Mouse (Mus musculus) CH12.LX (cell line): ENCODE results near the gene C1galt1c1. TPM values are rescaled to one million over a fixed set of nuclear protein-coding genes. Genes with fewer than 3 reads are reported as not detected.

Experiments
- DNase-seq: peaks from one replicate; pipeline ENCODE4 v3.0.0-alpha.2; 2013; ENCODE audit errors: extremely low read depth
- H3K27ac ChIP-seq: 2 replicates; pipeline ENCODE4 v1.5.1; 2012; ENCODE audit warnings: low read depth, mild to moderate bottlenecking, control low read depth, moderate library complexity; ENCODE audit not compliant: insufficient read depth
- H3K27me3 ChIP-seq: replicated peaks from 2 replicates; pipeline ENCODE3; 2012; ENCODE audit warnings: inconsistent platforms
- H3K36me3 ChIP-seq, 2 experiments: replicated peaks in 1 of 2; 2 replicates each; pipeline versions ENCODE3 to v1.6.1; 2012; ENCODE audit warnings: inconsistent platforms in 1 of 2, low read length in 1 of 2, mild to moderate bottlenecking in 1 of 2, mixed read lengths in 1 of 2, moderate library complexity in 1 of 2; ENCODE audit not compliant: control insufficient read depth in 1 of 2, insufficient read depth in 1 of 2
- H3K4me1 ChIP-seq, 2 experiments: 2 replicates each; pipeline ENCODE4 v1.6.1; 2012; ENCODE audit warnings: inconsistent platforms in 1 of 2, moderate library complexity in 1 of 2; ENCODE audit not compliant: insufficient read depth in 2 of 2, control insufficient read depth in 1 of 2
- H3K4me2 ChIP-seq: 2 replicates; pipeline ENCODE4 v1.6.1; 2012; ENCODE audit warnings: low read depth, mild to moderate bottlenecking, control low read depth; ENCODE audit not compliant: poor library complexity, insufficient read depth, severe bottlenecking
- H3K4me3 ChIP-seq, 3 experiments: fragments of 150-350 bp in 1 of 3; sonication (generic) in 1 of 3; replicated peaks in 1 of 3; 2 replicates each; pipeline versions ENCODE3 to v1.5.1; 2011 to 2012; ENCODE audit warnings: low read depth in 2 of 3, low read length in 2 of 3, mild to moderate bottlenecking in 2 of 3, moderate library complexity in 2 of 3, control low read depth in 1 of 3, improper control_type of control experiment in 1 of 3, inconsistent platforms in 1 of 3, mixed read lengths in 1 of 3; ENCODE audit not compliant: poor library complexity in 1 of 3
- H3K79me2 ChIP-seq: replicated peaks from 2 replicates; pipeline ENCODE4 v1.6.1; 2012; ENCODE audit warnings: mild to moderate bottlenecking, moderate library complexity; ENCODE audit not compliant: control insufficient read depth, poor library complexity, insufficient read depth, severe bottlenecking; ENCODE audit errors: extremely low read depth
- H3K9ac ChIP-seq: 2 replicates; pipeline ENCODE4 v1.6.1; 2012; ENCODE audit warnings: low read depth, mild to moderate bottlenecking, control low read depth, moderate library complexity; ENCODE audit not compliant: insufficient read depth
- H3K9me3 ChIP-seq: replicated peaks from 2 replicates; pipeline ENCODE3; 2012; ENCODE audit warnings: low read length, inconsistent platforms, mixed read lengths
- BHLHE40 ChIP-seq: IDR thresholded peaks from 2 replicates; pipeline ENCODE4 v1.6.1; 2011; ENCODE audit warnings: mild to moderate bottlenecking, low read depth, low read length, improper control_type of control experiment
- CHD1 ChIP-seq: IDR thresholded peaks from 2 replicates; pipeline ENCODE4 v1.6.1; 2012; ENCODE audit warnings: low read depth, low read length, improper control_type of control experiment, inconsistent platforms
- CHD2 ChIP-seq: IDR thresholded peaks from 2 replicates; pipeline ENCODE4 v1.6.1; 2011; ENCODE audit warnings: low read length, improper control_type of control experiment
- E2F4 ChIP-seq: IDR thresholded peaks from 2 replicates; pipeline ENCODE4 v1.6.1; 2011; ENCODE audit warnings: low read depth, low read length, improper control_type of control experiment; ENCODE audit not compliant: insufficient replicate concordance
- ELF1 ChIP-seq: IDR thresholded peaks from 2 replicates; pipeline ENCODE4 v1.6.1; 2014; ENCODE audit warnings: low read depth, mild to moderate bottlenecking, inconsistent platforms, low read length, improper control_type of control experiment
- ETS1 ChIP-seq: conservative IDR thresholded peaks from 2 replicates; pipeline ENCODE4 v1.6.1; 2012; ENCODE audit warnings: low read depth, mild to moderate bottlenecking, inconsistent platforms, low read length, improper control_type of control experiment, moderate library complexity
- GABPA ChIP-seq: IDR thresholded peaks from 2 replicates; pipeline ENCODE4 v1.6.1; 2012; ENCODE audit warnings: low read depth, low read length, improper control_type of control experiment, inconsistent platforms; ENCODE audit not compliant: insufficient replicate concordance
- JUN ChIP-seq: IDR thresholded peaks from 2 replicates; pipeline ENCODE4 v1.6.1; 2011; ENCODE audit warnings: low read depth, mild to moderate bottlenecking, low read length, improper control_type of control experiment, moderate library complexity; ENCODE audit not compliant: insufficient read depth
- JUND ChIP-seq: conservative IDR thresholded peaks from 2 replicates; pipeline ENCODE4 v1.6.1; 2011; ENCODE audit warnings: low read depth, low read length, improper control_type of control experiment
- MAFK ChIP-seq: IDR thresholded peaks from 2 replicates; pipeline ENCODE4 v1.6.1; 2011; ENCODE audit warnings: low read length, improper control_type of control experiment; ENCODE audit not compliant: insufficient replicate concordance
- MEF2A ChIP-seq: IDR thresholded peaks from 2 replicates; pipeline ENCODE4 v1.6.1; 2014; ENCODE audit warnings: low read depth, mild to moderate bottlenecking, inconsistent platforms, low read length, improper control_type of control experiment, borderline replicate concordance
- NELFE ChIP-seq: IDR thresholded peaks from 2 replicates; pipeline ENCODE4 v1.6.1; 2011; ENCODE audit warnings: low read depth, low read length, improper control_type of control experiment
- PAX5 ChIP-seq: IDR thresholded peaks from 2 replicates; pipeline ENCODE4 v1.6.1; 2012; ENCODE audit warnings: low read length, inconsistent platforms, mixed read lengths
- POLR2AphosphoS2 ChIP-seq: IDR thresholded peaks from 2 replicates; pipeline ENCODE4 v1.6.1; 2011; ENCODE audit warnings: low read depth, low read length, improper control_type of control experiment
- RAD21 ChIP-seq: IDR thresholded peaks from 2 replicates; pipeline ENCODE4 v1.6.1; 2011; ENCODE audit warnings: low read depth, mild to moderate bottlenecking, low read length, improper control_type of control experiment, moderate library complexity
- SIN3A ChIP-seq: IDR thresholded peaks from 2 replicates; pipeline ENCODE4 v1.6.1; 2012; ENCODE audit warnings: low read length, improper control_type of control experiment, inconsistent platforms
- TBP ChIP-seq: conservative IDR thresholded peaks from 2 replicates; pipeline ENCODE4 v1.6.1; 2011; ENCODE audit warnings: low read depth, low read length, improper control_type of control experiment
- ZC3H11A ChIP-seq: IDR thresholded peaks from 2 replicates; pipeline ENCODE4 v1.6.1; 2012; ENCODE audit warnings: low read depth, mild to moderate bottlenecking, inconsistent platforms, low read length, improper control_type of control experiment
- ZKSCAN1 ChIP-seq: IDR thresholded peaks from 2 replicates; pipeline ENCODE4 v1.6.1; 2012; ENCODE audit warnings: low read depth, inconsistent platforms, low read length, improper control_type of control experiment, borderline replicate concordance
- ZMIZ1 ChIP-seq: IDR thresholded peaks from 2 replicates; pipeline ENCODE4 v1.6.1; 2012; ENCODE audit warnings: low read depth, mild to moderate bottlenecking, inconsistent platforms, low read length, improper control_type of control experiment
- ZNF384 ChIP-seq: IDR thresholded peaks from 2 replicates; pipeline ENCODE4 v1.6.1; 2012; ENCODE audit warnings: low read depth, low read length, improper control_type of control experiment, inconsistent platforms
- dilution Hi-C: fragments of 300-500 bp; cut with MboI; formaldehyde crosslinking; loops from 2 replicates; pipeline ENCODE4 v1.14.3; 2020; ENCODE audit warnings: low sequenced_read_pairs; ENCODE audit not compliant: extremely low pct_unique_long_range_greater_than_20kb, extremely low pct_ligation_motif_present
- in situ Hi-C: fragments of 300-500 bp; cut with MboI; formaldehyde crosslinking; loops from 3 replicates; pipeline ENCODE4 v1.14.3; 2019; ENCODE audit warnings: low sequenced_read_pairs, low pct_ligation_motif_present, low pct_unique_long_range_greater_than_20kb, mixed read lengths
- polyA plus RNA-seq: library from polyadenylated mRNA; unstranded; fragments of >175 nt; gene quantifications from 2 replicates; pipeline ENCODE4 v1.2.1, GENCODE M21; 2012; ENCODE audit warnings: low read depth; ENCODE audit not compliant: insufficient read length
- total RNA-seq, 2 experiments: library from RNA; depleted of rRNA; stranded (reverse); fragments of 300-350 nt in 1 of 2; fragments of >200 nt in 1 of 2; gene quantifications; 2 replicates each; pipeline ENCODE4 v1.2.3; 2012 to 2014

Gene C1galt1c1
- total and polyA plus RNA-seq, 3 experiments = 10.8 to 37.6 (median 12.0) TPM

- Histone ChIP-seq H3K27me3 (no peaks in the 10 kb centered on the region), H3K79me2 (no peaks in the 10 kb centered on the region), H3K4me3 (no peak overlapping the region), H3K36me3 (no peaks in the 10 kb centered on the region), H3K27ac (no peak overlapping the region), H3K9ac (no peak overlapping the region), H3K9me3 (no peaks in the 10 kb centered on the region), H3K4me1 (peaks cover 0 to 6% of the 10 kb centered on the region in 2 experiments; a peak in 1 of 4 replicates), H3K4me2 (no peak overlapping the region)
- dilution Hi-C loops (no loop called here), in situ Hi-C loops (no loop called here)
- no peak for DNase-seq
- TF ChIP-seq ZMIZ1 = no peak
- no peak for TF ChIP-seq CHD1
- no peak for TF ChIP-seq TBP
- no peak for TF ChIP-seq ZNF384
- TF ChIP-seq ELF1 = no peak
- no peak for TF ChIP-seq CHD2
- no peak for TF ChIP-seq POLR2AphosphoS2
- TF ChIP-seq ZC3H11A = no peak
- TF ChIP-seq PAX5 = no peak
- no peak for TF ChIP-seq JUN
- no peak for TF ChIP-seq RAD21
- no peak for TF ChIP-seq MEF2A
- TF ChIP-seq GABPA = no peak
Observed at GRCm38 (mm10) chrX:38681972-38682371, 47.1 kb upstream of the C1galt1c1 start.

- Histone ChIP-seq H3K27me3 (no peaks in the 10 kb centered on the region), H3K4me1 (no peaks in the 10 kb centered on the region), H3K4me2 (no peak overlapping the region), H3K9me3 (no peaks in the 10 kb centered on the region), H3K79me2 (no peaks in the 10 kb centered on the region), H3K9ac (no peak overlapping the region), H3K27ac (no peak overlapping the region), H3K4me3 (no peak overlapping the region), H3K36me3 (no peaks in the 10 kb centered on the region)
- no peak for TF ChIP-seq ZNF384
- TF ChIP-seq ZMIZ1 = no peak
- no peak for TF ChIP-seq SIN3A
- no peak for TF ChIP-seq NELFE
- no peak for TF ChIP-seq JUN
- no peak for TF ChIP-seq ZC3H11A
- no peak for TF ChIP-seq BHLHE40
- no peak for TF ChIP-seq ZKSCAN1
- TF ChIP-seq E2F4 = no peak
- no peak for TF ChIP-seq ELF1
- TF ChIP-seq RAD21 = no peak
- no peak for TF ChIP-seq JUND
- TF ChIP-seq ETS1 = no peak
- TF ChIP-seq CHD2 = no peak
- TF ChIP-seq MEF2A = no peak
- no peak for TF ChIP-seq MAFK
- in situ Hi-C loops (no loop called here), dilution Hi-C loops (no loop called here)
- no peak for DNase-seq
Observed at GRCm38 (mm10) chrX:38669111-38669903, 34.4 kb upstream of the C1galt1c1 start.
